Comparison of ENCODE assay signal across 28 mouse cellular contexts in the genomic region with DNA sequence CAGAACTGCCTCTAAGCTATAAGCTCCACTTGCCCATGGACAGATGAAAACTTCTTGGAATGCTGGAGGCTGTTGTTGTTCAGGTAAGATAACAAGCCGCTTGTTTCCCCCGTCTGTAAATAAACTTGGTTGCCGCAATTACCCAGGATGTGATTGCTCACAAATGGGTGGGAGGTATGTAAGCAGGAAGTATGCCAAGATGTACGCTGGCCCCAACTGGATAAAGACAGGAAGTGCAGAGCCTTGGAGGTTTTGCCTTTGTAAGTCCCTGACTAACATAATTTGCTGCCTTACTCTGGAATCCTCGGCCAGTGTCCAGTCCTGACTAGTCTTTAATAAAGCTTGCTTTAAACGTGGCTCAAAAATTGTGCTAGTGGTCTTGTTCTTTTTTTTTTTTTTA. TPM values are rescaled to one million over a fixed set of nuclear protein-coding genes. Genes with fewer than 3 reads are reported as not detected.
DNase-seq lines count a peak whose midpoint lies in the region; ATAC-seq and TF ChIP-seq lines count a peak whose summit lies in the region.
"Had no signal": no experiment of that assay in that cellular context is flagged by ENCODE, and none has a peak within 500 bp of the region (broad histone marks: within the 10 kb centered on the region; RNA-seq: fewer than 3 reads in every experiment).

No protein-coding gene starts in this region.

- H3K36me3 ChIP-seq in kidney, postnatal 0 days (ENCODE audit: insufficient read depth, low read length): no peaks in the 10 kb centered on the region
- H3K36me3 ChIP-seq in kidney, embryonic 16.5 days (ENCODE audit: insufficient read depth, low read length): no peaks in the 10 kb centered on the region
- no peaks in the 10 kb centered on the region for H3K36me3 ChIP-seq in thymus, adult 2 months (ENCODE audit: control insufficient read depth, insufficient read depth, low read length)
- no peaks in the 10 kb centered on the region for H3K36me3 ChIP-seq in embryonic facial prominence, embryonic 14.5 days (ENCODE audit: control insufficient read depth, insufficient read depth, low read length)
- H3K36me3 ChIP-seq: G1E; heart, embryonic 10.5 days; heart, embryonic 15.5 days; limb, embryonic 13.5 days; midbrain, embryonic 15.5 days; neural tube, embryonic 15.5 days; stomach, embryonic 15.5 days had no signal

- H3K9me3 ChIP-seq in kidney, postnatal 0 days (replicated peaks; ENCODE audit: low read length): no peaks in the 10 kb centered on the region
- no peaks in the 10 kb centered on the region for H3K9me3 ChIP-seq in kidney, embryonic 16.5 days (ENCODE audit: low read length)
- H3K9me3 ChIP-seq in embryonic facial prominence, embryonic 14.5 days (ENCODE audit: control insufficient read depth, low read length): no peaks in the 10 kb centered on the region
- H3K9me3 ChIP-seq: forebrain, embryonic 13.5 days; G1E; heart, embryonic 10.5 days; heart, embryonic 15.5 days; limb, embryonic 13.5 days; midbrain, embryonic 15.5 days; neural tube, embryonic 15.5 days; stomach, embryonic 15.5 days had no signal

- TF ChIP-seq POLR2A in thymus, adult 2 months (IDR thresholded peaks at IDR 0.05; ENCODE audit: control insufficient read depth, extremely low read depth, insufficient read depth, low read length, poor library complexity): no peak

- DNase-seq in kidney, postnatal 0 days (ENCODE audit: low spot score): peak; percentile 41
- peak; percentile 29 for DNase-seq in thymus, postnatal 0 days (ENCODE audit: low spot score)
- no peak for DNase-seq in thymus, adult 2 months
- peak; percentile 33 for DNase-seq in embryonic facial prominence, embryonic 14.5 days (ENCODE audit: low spot score)
- no peak for DNase-seq in gastrocnemius, postnatal 14 days
- no peak for DNase-seq in gastrocnemius, postnatal 25 days
- DNase-seq: adrenal gland, postnatal 14 days; cerebellum, adult 11 months; cerebellum, adult 9-10 months; cerebellum, postnatal 36 days; gastrocnemius, postnatal 10 days; kidney, adult 9 months; kidney, postnatal 25 days; lung, postnatal 36 days; right cerebral cortex, postnatal 25 days; thymus, postnatal 36 days had no signal

- no peaks in the 10 kb centered on the region for H3K27me3 ChIP-seq in kidney, postnatal 0 days (ENCODE audit: insufficient read depth, low read length)
- peaks cover 10% of the 10 kb centered on the region; the same call in 1 of the 2 replicates for H3K27me3 ChIP-seq in kidney, embryonic 16.5 days (ENCODE audit: insufficient read depth, low read length)
- no peaks in the 10 kb centered on the region for H3K27me3 ChIP-seq in thymus, adult 2 months (ENCODE audit: control insufficient read depth, insufficient read depth, low read length)
- no peaks in the 10 kb centered on the region for H3K27me3 ChIP-seq in embryonic facial prominence, embryonic 14.5 days (replicated peaks; ENCODE audit: control insufficient read depth, insufficient read depth, low read length)
- H3K27me3 ChIP-seq: heart, embryonic 15.5 days; midbrain, embryonic 15.5 days; stomach, embryonic 15.5 days had no signal

- no peak for ATAC-seq in kidney, postnatal 0 days (replicated peaks; ENCODE audit: low FRiP score, low read depth)
- no peak for ATAC-seq in kidney, embryonic 16.5 days (ENCODE audit: low FRiP score, low TSS enrichment)
- ATAC-seq in embryonic facial prominence, embryonic 14.5 days (ENCODE audit: low read depth): no peak
- ATAC-seq: forebrain, embryonic 13.5 days; hindbrain, postnatal 0 days; intestine, embryonic 16.5 days; midbrain, embryonic 15.5 days had no signal

- no peak for TF ChIP-seq CTCF in kidney, postnatal 0 days (IDR thresholded peaks at IDR 0.05; ENCODE audit: low read depth)
- no peak for TF ChIP-seq CTCF in thymus, adult 2 months (IDR thresholded peaks at IDR 0.05; ENCODE audit: borderline replicate concordance, control insufficient read depth, extremely low read depth, insufficient read depth, low read length, poor library complexity)

- 32% methylated on average over 6 of the region's 6 CpGs for WGBS in kidney, postnatal 0 days
- 47% methylated on average over 6 of the region's 6 CpGs for WGBS in kidney, embryonic 16.5 days
- WGBS in thymus, adult 2 months: 78% methylated on average over 6 of the region's 6 CpGs
- WGBS in embryonic facial prominence, embryonic 14.5 days: 48% methylated on average over 6 of the region's 6 CpGs

- H3K4me3 ChIP-seq in kidney, postnatal 0 days (replicated peaks; ENCODE audit: low read depth, low read length): no peak overlapping the region
- no peak overlapping the region for H3K4me3 ChIP-seq in kidney, embryonic 16.5 days (ENCODE audit: low read length)
- H3K4me3 ChIP-seq in thymus, adult 2 months (ENCODE audit: control insufficient read depth, insufficient read depth, low read length): no peak overlapping the region
- no peak overlapping the region for H3K4me3 ChIP-seq in embryonic facial prominence, embryonic 14.5 days (ENCODE audit: low read depth, low read length)
- H3K4me3 ChIP-seq: forebrain, embryonic 13.5 days; heart, embryonic 10.5 days; heart, embryonic 15.5 days; limb, embryonic 13.5 days; midbrain, embryonic 15.5 days; neural tube, embryonic 15.5 days; stomach, embryonic 15.5 days had no signal

- no peak overlapping the region for H3K4me2 ChIP-seq in kidney, postnatal 0 days (ENCODE audit: low read length)
- no peak overlapping the region for H3K4me2 ChIP-seq in kidney, embryonic 16.5 days (replicated peaks; ENCODE audit: low read depth, low read length)
- no peak overlapping the region for H3K4me2 ChIP-seq in embryonic facial prominence, embryonic 14.5 days (ENCODE audit: low read depth, low read length)
- H3K4me2 ChIP-seq: forebrain, embryonic 13.5 days; heart, embryonic 15.5 days; limb, embryonic 13.5 days; liver, embryonic 11.5 days; midbrain, embryonic 15.5 days; neural tube, embryonic 15.5 days; stomach, embryonic 15.5 days had no signal

- no peak overlapping the region for H3K27ac ChIP-seq in kidney, postnatal 0 days
- no peak overlapping the region for H3K27ac ChIP-seq in kidney, embryonic 16.5 days (ENCODE audit: low read length)
- no peak overlapping the region for H3K27ac ChIP-seq in thymus, adult 2 months (ENCODE audit: control insufficient read depth, insufficient read depth, low read length)
- H3K27ac ChIP-seq in embryonic facial prominence, embryonic 14.5 days (replicated peaks; ENCODE audit: low read depth, low read length): no peak overlapping the region
- H3K27ac ChIP-seq: forebrain, embryonic 13.5 days; heart, embryonic 10.5 days; heart, embryonic 15.5 days; hindbrain, postnatal 0 days; limb, embryonic 13.5 days; midbrain, embryonic 15.5 days; neural tube, embryonic 15.5 days; stomach, embryonic 15.5 days had no signal

- intact Hi-C loops in gastrocnemius, postnatal 14 days (cut with DNase I; ENCODE audit: low total_unique reads): no loop called here

- H3K4me1 ChIP-seq in kidney, postnatal 0 days (replicated peaks; ENCODE audit: insufficient read depth, low read length): no peaks in the 10 kb centered on the region
- H3K4me1 ChIP-seq in kidney, embryonic 16.5 days (ENCODE audit: insufficient read depth, low read length): no peaks in the 10 kb centered on the region
- H3K4me1 ChIP-seq in thymus, adult 2 months (replicated peaks; ENCODE audit: control insufficient read depth, insufficient read depth, low read length): peaks cover 9% of the 10 kb centered on the region
- H3K4me1 ChIP-seq in embryonic facial prominence, embryonic 14.5 days (ENCODE audit: control insufficient read depth, insufficient read depth, low read length): no peaks in the 10 kb centered on the region
- H3K4me1 ChIP-seq: forebrain, embryonic 13.5 days; heart, embryonic 15.5 days; midbrain, embryonic 15.5 days had no signal

- no peak overlapping the region for H3K9ac ChIP-seq in kidney, postnatal 0 days (ENCODE audit: low read depth, low read length)
- no peak overlapping the region for H3K9ac ChIP-seq in kidney, embryonic 16.5 days (replicated peaks; ENCODE audit: low read length)
- no peak overlapping the region for H3K9ac ChIP-seq in embryonic facial prominence, embryonic 14.5 days (ENCODE audit: low read depth, low read length)
- H3K9ac ChIP-seq: forebrain, embryonic 13.5 days; heart, embryonic 15.5 days; limb, embryonic 13.5 days; midbrain, embryonic 15.5 days; neural tube, embryonic 15.5 days; stomach, embryonic 15.5 days had no signal

RNA-seq across cellular contexts. Expression of a gene that starts 43.6 kb away (rescaled TPM):
- 48.1 and 53.1 TPM in 2 replicates for polyA plus RNA-seq in kidney, postnatal 0 days (2015; fragmentation: Nextera tagmentation; extraction: Ambion mirVana)
- 72.9 and 74.1 TPM in 2 replicates for polyA plus RNA-seq in kidney, embryonic 16.5 days (2015; fragmentation: Nextera tagmentation; extraction: Ambion mirVana)
- 27.9 and 29.3 TPM in 2 replicates for polyA plus RNA-seq in thymus, postnatal 0 days (2015; fragmentation: Nextera tagmentation; extraction: Ambion mirVana)
- polyA plus RNA-seq in thymus, adult 2 months (2012; rRNA removed): 37.2 and 37.6 TPM in 2 replicates
- polyA plus RNA-seq in embryonic facial prominence, embryonic 14.5 days (2014; fragmentation: Nextera tagmentation; extraction: Ambion mirVana): 68.9 and 75.3 TPM in 2 replicates
- total RNA-seq in gastrocnemius, postnatal 14 days (2021): 10 to 100 TPM; 12.8 to 15.7 TPM
- total RNA-seq in gastrocnemius, postnatal 25 days (2021): 1 to 10 TPM; 9.3 to 9.6 TPM

RNA-seq across cellular contexts. Expression of a gene that starts 43.9 kb away (rescaled TPM):
- polyA plus RNA-seq in kidney, postnatal 0 days (2015; fragmentation: Nextera tagmentation; extraction: Ambion mirVana): 421 and 445 TPM in 2 replicates
- polyA plus RNA-seq in kidney, embryonic 16.5 days (2015; fragmentation: Nextera tagmentation; extraction: Ambion mirVana): 372 and 388 TPM in 2 replicates
- polyA plus RNA-seq in thymus, postnatal 0 days (2015; fragmentation: Nextera tagmentation; extraction: Ambion mirVana): 467 and 510 TPM in 2 replicates
- polyA plus RNA-seq in thymus, adult 2 months (2012; rRNA removed): 338 and 372 TPM in 2 replicates
- polyA plus RNA-seq in embryonic facial prominence, embryonic 14.5 days (2014; fragmentation: Nextera tagmentation; extraction: Ambion mirVana): 430 and 465 TPM in 2 replicates
- total RNA-seq in gastrocnemius, postnatal 14 days (2021): 10 to 100 TPM; 41.9 to 56.6 TPM
- 10 to 100 TPM; 37.4 to 39.0 TPM for total RNA-seq in gastrocnemius, postnatal 25 days (2021)

Comparison
In these comparisons a context has a peak if more than half of its experiments do, and no peak if none do; other contexts are left out.
1. DNase-seq: peak in kidney, postnatal 0 days (single experiment), thymus, postnatal 0 days (single experiment) and embryonic facial prominence, embryonic 14.5 days (single experiment); none in thymus, adult 2 months (single experiment), gastrocnemius, postnatal 14 days (single experiment) and gastrocnemius, postnatal 25 days (single experiment).